Mouse (Mus musculus) liver, embryonic 14.5 days (tissue): ENCODE data around the gene Acp5.

Experiments
- CTCF ChIP-seq: IDR thresholded peaks from 2 replicates; pipeline ENCODE4 v1.5.1; 2016; ENCODE audit warnings: antibody characterized with exemption, low read depth, control low read depth
- EP300 ChIP-seq: IDR thresholded peaks from 2 replicates; pipeline ENCODE4 v1.6.1; 2016; ENCODE audit warnings: antibody characterized with exemption, low read depth

DNA sequence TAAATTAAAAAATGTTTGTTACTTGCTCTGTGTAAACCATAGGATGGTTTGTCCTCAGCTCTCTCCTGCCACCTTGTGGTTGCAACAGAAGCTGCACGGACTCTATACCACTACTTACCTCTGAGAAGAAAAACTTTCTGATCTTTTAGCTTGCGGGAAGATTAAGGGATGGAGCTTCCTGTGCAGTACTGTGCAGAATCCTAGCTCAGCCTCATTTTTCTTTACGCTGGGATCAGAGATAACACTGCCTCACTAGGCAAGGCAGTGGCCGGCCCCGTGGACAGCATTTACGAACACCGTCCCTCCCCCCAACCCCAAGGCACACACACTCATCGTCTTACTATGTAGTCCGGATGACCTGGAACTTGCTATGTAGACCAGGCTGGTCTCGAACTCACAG is 20.1 kb upstream of the Acp5 start:
- TF ChIP-seq CTCF (peak; percentile 84), EP300 (no peak)
